Mouse (Mus musculus): ENCODE data around the gene Ankmy2.
A peak's percentile ranks its signal among the peaks of the same experiment; 100 is the strongest.
"Not testable (repeated sequence)": the region's sequence is repeated elsewhere in the genome, so short reads cannot be mapped to it uniquely, and the experiment has no call there.

The Ankmy2 gene

DNA sequence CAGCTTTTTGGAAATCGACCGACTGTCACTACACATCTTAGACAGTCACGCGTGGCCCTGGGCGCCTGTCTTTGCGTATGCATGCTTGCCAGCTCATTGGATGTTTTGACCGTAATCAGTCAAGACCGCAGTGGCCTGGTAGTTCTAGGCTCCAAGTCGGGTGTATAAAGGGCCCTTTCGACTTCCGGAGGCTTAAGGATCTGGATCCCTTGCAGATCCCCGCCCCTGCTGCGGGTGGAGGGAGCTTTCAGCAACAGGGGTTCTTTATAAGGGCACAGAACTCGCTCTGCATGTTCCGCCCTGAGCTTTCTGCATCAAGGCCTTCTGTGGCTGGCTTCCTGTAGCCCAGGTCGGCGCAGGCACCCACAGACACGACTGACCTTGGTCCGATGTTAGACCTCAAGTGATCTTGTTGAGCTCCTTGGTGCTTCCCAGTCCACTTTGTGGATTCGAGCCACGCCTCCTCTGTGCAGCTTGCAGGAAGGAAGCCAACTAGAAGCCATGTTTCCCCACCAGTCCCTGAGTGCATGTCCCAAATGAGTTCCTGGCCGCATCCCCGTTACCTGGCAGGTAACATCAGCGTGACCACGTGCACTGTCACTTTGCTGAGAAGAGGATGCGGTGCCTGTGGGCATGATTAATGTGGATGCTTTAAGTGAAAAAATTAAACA lies 859 bp downstream of the Ankmy2 start, which contains the start of gene Bzw2:
Gene Bzw2, minus strand, starts transcription at position 443 of the 671 bp plus-strand sequence.
- peak; percentile 55 for DNase-seq (ENCODE audit: low read depth, low spot score)

DNA sequence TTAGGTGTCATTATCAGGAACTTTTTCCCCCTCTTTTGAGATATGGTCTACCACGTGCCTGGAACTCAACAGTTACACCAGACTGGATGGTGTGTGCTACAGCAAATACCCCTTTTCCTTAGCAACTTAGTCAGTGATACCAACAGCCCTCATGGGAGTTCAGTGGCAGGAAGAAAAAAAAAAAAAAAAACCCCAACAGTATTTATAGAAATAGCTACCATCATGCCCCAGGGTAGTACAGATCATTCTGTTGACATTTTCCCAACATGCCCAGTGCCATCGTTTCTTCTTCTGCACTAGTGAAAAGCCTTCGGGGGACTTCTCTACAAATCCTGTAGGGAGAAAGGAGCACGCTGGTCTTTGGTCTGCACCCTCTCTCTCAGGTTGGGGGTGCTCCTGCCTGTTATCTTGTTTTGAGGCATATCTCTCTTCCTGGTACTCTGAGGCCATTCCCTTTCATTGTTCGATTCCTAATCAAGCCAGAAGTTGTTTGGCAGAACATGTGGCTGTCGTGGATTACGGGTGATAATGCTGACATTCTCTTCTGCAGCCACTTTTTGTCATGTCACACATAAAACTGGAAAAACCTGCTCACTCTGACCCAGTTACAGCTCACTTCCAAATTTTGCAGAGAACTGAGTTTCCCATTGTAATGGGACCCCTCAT lies 7.3 kb downstream of the Ankmy2 start:
- DNase-seq (ENCODE audit: low read depth, low spot score): no peak

DNA sequence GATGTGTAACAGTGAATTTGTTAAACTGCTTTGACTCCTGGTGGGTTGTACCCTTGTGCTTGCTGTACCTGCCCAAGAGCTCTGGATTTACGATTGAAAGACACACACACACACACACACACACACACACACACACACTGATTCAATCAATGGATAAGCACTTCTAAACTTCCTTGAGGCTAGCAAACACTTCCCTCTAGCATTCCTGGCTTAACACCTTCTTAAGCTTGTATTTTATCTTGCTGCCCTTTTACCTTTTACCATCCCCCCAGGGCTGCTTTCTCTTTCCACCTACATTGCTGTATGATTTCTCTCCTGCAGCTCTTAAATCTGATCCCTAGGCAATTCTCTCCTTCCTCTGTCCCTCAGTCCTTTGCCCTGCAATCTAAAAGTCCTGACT lies 8.4 kb downstream of the Ankmy2 start:
- DNase-seq (ENCODE audit: low read depth, low spot score): no peak

DNA sequence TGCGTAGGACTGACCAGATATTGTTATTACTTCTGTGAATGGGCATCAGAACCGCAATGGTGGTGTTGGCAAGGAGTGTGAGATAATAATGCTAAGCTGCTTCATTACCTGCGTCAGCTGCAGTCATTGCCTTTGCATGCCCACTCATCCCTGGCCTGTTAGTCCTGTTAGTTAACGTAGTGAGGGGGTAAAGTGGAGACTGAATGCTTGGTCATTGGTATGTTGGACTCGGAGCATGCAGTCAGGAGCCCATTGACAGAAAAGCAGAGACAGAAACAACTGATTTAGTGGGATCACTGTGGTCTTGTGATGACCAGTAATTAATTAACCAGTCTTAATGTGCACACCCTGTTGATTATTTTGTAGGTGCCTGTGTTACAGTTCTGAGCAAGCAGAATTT lies 20.3 kb downstream of the Ankmy2 start:
- no peak for DNase-seq (ENCODE audit: low read depth, low spot score)

DNA sequence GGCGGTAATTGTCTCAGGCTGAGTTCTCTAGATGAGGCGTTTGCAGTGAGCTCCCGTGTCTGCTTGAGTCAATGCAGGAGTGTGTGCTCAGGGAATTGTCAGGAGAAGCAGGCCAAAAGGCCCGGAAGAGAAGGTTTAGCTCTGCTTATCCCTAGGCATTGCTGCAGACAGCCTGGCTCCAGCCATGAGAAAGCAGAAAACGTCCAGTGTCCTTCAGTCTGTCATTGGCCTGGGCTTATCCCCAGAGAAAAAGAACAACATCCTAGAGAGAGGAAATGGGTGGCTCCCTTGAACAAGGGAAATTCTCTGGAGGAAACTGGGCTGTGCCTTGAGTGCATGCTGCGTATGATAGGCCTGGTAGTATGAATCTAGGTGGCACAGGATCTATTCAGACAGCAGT lies 25.7 kb downstream of the Ankmy2 start:
- no peak for DNase-seq (ENCODE audit: low read depth, low spot score)

DNA sequence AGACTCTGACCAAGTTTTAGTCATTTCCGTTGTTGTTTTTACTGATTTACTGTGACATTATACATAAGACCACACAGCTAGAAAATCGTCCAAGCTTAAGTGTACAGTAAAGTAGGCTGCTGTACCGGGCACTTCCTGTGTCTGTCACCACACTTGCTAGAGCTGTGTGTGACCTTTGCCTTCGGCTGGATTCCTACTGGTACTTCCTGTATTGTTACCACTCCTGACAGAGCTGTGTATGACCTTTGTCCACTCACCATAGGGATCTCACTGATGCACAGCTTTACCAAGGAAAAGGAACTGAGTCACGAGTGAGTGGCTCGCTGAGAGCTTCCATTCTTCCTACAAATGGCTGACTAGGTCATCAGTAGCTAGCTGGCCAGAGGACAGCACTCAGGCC lies 30.2 kb downstream of the Ankmy2 start:
- DNase-seq (ENCODE audit: low read depth, low spot score): no peak

DNA sequence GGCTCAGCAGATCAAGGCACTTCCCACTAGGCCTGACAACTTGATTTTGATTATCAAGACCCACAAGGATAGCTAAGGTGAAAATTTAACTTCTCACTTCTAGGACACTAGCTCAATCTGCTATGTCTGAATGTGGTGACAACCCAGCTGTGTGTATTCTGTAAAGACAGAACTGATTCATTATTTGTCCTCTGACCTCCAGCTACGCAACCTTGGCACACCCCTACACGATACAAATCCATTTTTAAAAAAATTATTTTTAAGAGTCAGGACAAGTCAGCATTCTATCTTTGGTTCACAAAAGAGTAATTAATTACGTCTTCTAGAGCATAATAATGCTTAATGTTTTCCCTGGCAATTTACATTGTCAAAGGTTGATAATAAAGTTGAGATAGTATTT lies 32.7 kb downstream of the Ankmy2 start:
- no peak for DNase-seq (ENCODE audit: low read depth, low spot score)

DNA sequence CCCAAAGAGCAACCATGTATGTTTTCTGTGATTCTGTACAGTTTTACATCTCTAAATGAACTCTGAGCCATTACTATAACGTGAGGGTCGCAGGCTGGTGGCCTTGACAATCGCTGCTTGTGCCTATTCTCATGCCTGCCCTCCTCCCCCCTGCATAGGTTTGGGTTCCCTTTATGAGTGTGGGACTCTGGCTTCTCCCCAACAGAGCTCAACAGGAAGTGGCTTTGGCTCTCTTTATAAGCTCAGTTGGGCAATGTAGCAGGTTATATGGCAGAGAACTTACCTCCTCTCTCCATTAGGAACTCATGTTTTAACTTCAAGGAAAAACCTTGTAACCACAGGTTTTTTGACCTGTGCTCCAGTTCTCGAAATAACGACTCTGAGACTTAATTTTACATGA lies 33.4 kb downstream of the Ankmy2 start:
- DNase-seq (ENCODE audit: low read depth, low spot score): no peak

DNA sequence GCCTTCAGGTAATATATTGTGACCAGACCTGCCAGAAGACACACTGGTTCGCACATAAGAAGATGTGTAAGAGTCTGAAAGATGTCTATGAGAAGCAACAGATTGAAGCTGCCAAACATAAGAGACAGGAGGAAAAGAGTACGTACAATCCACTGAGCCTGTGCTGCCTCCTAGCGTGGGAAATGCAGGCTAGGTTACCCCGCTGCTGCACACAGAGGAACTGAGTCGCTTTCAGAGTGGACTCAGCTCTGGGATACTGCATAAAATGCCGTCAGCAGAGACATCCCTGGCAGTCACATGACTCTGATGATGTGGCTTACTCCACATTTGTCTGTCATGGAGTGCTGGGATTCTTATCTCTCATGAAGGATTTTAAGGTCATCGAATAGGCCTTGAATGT lies 38.1 kb downstream of the Ankmy2 start:
- DNase-seq (ENCODE audit: low read depth, low spot score): no peak

DNA sequence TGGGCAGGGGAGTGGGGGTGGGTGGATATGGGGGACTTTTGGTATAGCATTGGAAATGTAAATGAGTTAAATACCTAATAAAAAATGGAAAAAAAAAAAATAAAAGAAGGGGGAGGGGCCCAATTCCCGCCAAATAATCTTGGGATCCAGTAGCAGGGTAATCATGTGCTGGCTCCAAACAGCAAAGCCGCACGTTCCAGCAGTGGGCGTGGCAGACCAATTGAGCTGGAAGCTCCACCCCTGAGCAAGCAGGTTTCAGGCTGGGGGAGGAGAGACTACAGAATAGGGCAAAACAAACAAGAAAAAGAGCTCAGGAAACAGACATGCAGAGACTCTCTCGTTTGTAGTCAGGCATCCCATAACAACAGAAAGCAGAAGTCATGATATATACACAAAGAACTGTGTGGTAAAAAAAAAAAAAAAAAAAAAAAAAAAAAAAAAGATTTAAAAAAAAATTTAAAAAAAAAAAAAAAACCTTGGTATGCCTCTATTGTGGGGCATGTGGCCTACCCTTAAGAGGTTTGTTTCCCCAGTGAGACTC lies 48.7 kb downstream of the Ankmy2 start:
- not testable (repeated sequence) for DNase-seq (ENCODE audit: low read depth, low spot score)

DNA sequence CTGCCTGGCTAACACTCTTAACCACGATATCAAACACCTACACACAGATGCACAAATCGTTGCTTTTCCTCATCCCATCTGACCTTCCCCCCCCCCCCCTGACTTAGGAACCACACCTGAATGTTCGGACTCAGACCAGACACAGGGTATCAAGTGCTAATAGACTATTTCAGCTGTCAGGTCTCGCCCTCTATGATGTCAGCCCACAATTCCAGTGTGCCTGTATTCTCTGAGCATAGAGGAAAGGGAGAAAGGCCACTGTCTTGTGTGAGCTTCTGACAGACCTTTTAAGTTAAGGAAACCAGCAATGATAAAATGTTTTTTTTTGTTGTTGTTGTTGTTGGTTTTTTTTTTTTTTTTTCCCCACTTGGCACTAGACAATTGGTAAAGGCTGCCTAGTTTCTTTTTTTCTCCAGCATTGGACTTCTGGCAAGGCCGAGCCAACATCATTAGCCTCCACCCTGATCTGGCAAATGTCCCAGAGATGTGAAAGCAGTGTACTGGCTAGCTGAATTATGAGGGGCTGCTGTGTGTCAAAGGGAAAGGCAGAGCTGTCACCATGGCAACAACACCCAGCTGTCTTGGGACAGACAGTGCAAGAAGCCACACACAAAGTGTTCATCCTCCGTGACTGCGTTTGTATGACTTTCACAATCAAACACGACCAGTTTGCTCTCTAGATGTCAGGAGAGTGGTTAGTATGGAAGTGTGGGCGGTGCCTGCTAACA lies 50.3 kb downstream of the Ankmy2 start:
- DNase-seq (ENCODE audit: low read depth, low spot score): peak; percentile 85

DNA sequence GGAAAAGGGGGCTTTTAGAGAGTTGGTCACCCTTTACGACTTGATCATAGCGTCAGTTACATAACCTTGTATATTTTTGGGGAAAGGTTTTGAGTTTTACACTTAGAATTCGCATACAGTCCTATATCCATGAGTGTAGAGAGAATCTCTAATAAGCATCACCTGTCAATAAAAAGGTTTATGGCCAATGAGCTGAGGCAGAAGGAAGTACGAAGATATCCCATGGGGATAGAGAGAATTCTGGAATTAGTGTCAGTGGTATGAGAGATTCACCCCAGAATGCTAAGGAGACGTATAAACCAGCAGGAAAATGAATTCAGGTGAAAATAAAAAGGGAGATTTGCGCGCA lies 50.9 kb downstream of the Ankmy2 start:
- no peak for DNase-seq (ENCODE audit: low read depth, low spot score)

DNA sequence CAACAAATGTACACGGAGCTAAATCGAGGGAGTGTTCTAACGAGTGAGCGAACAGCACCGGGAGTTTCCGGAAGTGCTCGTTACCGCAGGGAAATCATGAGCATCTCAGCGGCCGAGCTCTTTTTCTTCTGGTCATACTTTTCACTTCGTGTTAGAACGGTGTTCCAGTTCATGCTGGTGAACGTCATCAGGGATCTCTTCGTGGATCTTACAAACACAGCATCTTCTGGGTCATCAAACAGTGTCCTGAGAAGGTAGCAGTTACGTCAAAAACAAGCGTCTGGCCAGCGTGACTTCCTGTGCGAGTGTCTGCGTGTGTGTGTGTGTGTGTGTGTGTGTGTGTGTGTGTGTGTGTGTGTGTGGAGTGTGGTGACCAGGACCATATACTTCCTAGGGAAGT lies 51.5 kb downstream of the Ankmy2 start:
- no peak for DNase-seq (ENCODE audit: low read depth, low spot score)

DNA sequence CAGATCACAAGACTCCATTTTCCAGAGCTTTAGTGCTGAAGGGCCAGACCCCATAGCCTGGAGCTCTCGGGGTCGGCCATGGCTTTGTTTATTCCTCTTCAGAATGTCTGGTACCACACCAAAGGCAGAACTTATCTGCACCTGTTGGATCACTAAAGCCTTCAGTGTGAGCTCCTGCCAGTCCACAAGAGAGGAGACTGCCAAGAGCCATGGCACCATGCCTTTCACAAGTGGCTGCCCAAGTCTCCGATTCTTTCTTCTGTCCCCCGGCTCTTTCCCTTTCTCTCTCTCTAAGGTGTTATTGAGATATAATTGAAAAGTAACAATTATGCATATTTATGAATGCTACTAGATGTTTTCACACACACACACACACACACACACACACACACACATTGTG lies 53.2 kb downstream of the Ankmy2 start:
- DNase-seq (ENCODE audit: low read depth, low spot score): no peak

DNA sequence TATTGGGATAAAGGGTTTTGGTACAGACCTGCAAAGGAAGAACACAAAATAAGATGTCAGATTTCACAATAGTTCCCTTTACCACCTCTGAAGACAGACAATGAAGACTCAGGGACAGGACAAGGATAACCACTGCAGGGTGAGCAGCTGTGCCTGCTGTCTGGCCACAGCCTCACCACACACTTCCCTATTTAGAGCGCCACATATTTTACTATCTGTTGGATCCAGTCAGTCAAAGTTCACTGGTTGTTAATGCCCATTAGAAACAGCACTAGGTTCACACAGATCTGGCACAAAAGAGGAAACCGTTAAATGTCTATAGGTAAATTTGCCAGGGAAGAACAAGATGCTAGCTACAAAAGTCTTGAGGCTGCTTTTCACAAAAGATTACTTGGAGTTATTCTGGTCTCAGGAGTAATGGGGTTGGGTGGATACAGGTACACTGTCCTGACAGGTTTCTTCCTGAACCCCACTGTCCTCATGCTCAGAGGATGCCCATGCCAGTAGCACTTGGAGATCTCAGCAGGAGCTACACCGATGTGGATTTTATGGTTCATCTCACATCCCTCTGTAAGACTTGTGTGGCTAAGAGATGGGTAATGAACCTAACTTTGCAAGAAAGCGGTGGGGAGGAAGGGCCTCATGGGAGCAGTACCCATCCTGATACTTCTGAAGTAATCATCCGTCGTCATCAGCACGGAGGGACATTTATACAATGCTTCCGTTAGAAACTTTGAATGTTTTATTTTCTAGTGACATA lies 57.7 kb downstream of the Ankmy2 start:
- DNase-seq (ENCODE audit: low read depth, low spot score): no peak

DNA sequence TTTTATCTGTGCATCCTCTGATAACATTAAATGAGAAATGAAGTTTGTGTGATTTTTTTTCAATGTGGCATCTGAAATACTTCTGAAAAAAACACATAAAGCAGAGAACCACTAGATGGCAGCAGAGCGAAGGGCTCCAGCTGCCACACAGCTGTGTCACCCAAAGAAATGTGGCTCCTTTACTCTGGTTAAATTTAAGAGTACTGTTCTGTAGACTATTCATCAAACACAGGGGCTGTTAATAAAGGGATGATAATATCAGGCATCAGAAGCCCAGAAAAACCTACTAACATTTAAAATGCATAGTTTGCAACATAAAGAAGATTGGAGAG lies 58.2 kb downstream of the Ankmy2 start:
- DNase-seq (ENCODE audit: low read depth, low spot score): peak; percentile 77

DNA sequence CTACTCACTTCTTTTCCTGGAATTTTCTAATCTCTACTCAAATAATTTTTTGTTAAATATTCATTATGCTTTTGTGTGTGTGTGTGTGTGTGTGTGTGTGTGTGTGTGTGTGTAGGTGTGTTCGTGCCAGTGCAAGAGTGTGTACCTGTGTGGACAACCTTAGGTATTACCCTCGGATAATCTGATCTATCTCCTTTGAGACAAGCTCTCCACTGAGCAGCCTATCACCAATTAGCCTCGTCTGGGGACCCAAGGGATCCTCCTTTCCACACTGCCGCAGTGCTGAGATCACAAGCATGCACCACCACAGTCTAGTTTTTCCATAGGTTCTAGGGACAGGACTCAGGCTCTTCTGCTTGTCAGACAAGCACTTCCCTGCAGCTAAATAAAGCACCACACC lies 59.3 kb downstream of the Ankmy2 start:
- DNase-seq (ENCODE audit: low read depth, low spot score): no peak

DNA sequence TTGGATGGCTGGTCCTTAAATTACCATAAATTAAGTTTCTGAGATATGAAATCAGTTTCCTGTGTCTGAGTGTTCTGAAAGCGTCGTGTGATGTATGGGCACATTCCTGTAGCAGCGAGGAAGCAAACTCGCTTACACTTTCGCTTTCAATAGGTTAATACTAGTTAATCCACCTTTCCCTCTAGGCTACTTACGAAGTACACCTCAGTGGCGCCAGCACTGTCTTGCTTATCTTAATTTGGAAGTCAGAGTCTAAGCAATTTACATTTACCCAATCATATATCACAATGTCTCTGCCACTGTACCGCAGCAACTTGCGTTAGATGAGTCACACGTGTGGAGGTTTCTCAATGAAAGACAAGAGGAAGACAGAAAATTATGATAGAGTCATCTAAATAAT lies 60.0 kb downstream of the Ankmy2 start:
- no peak for DNase-seq (ENCODE audit: low read depth, low spot score)

DNA sequence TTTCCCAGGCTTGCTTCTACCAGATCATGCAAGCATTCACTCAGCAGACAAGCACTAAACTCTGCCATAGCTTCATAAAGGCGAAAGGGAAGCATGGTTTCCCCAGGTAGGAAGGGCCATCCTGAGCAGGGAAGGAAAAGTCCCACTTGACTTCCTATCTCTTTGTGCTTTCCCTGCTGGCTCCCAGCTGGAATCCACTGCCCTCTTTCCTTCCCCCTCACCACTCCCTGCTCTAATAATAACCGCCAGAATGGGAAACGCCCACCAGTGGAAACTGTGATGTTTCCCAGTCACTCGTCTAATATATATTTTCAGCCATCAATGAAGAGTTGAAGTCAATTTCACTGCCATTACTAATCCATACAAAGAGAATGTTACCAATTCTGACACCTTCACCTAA lies 67.5 kb downstream of the Ankmy2 start:
- no peak for DNase-seq (ENCODE audit: low read depth, low spot score)

DNA sequence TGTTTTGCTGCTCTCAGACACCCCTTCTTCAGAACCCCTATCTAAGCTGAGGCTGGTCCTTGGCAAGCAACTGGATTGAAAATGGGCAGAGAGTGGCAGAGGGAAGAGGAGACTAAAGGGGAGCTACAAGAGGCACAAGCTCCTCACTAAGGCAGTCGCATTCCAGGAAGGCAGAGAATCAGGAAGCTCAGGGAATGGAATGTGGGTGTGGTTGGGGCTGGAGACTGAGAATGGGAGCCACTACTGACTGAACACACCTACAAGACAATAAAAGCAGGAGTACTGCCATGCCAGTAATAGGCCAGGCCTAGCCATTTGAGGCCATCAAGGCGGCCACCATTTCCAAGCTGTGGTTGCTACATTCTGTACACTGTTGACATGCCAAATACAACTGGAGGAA lies 74.5 kb downstream of the Ankmy2 start:
- no peak for DNase-seq (ENCODE audit: low read depth, low spot score)

DNA sequence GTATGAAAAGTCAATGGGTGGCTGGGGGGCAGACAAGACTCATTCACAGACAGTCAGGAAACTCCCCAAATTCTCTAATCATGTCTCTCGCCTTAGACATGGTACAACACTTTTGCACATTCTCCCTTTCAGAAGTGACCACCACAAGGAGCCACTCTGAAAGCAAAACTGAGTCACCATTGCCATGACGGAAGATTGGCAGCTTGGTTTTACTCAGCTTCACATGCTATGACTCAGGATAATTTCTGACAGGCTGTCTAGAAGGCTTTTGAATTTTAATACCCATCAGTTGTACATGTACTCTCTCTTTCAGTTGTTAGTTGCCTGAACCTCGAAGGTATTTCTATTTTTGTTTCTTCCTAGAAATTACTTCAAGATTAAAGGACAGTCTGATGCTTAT lies 84.3 kb downstream of the Ankmy2 start:
- DNase-seq (ENCODE audit: low read depth, low spot score): no peak
